Mouse (Mus musculus) stomach, postnatal 0 days (tissue): Measurements from ENCODE around the gene Prickle2. TPM values are rescaled to one million over a fixed set of nuclear protein-coding genes. Genes with fewer than 3 reads are reported as not detected.

Experiments used
- ATAC-seq: fragments of 200-750 bp; cut with Nextera tagmentation; 2 replicates; pipeline ENCODE4 v1.8.0; 2017; ENCODE audit not compliant: low FRiP score, low TSS enrichment
- DNase-seq: peaks from one replicate; pipeline ENCODE4 v3.0.0-alpha.2; 2016; ENCODE audit warnings: low spot score
- H3K27ac ChIP-seq: fragments of 300-500 bp; sonication (generic); replicated peaks from 2 replicates; pipeline ENCODE4 v1.5.1; 2014; ENCODE audit warnings: mild to moderate bottlenecking, control low read depth
- H3K27me3 ChIP-seq: fragments of 300-500 bp; sonication (generic); 2 replicates; pipeline ENCODE4 v1.6.1; 2014; ENCODE audit warnings: low read length; ENCODE audit not compliant: control insufficient read depth, insufficient read depth
- H3K36me3 ChIP-seq: fragments of 300-500 bp; sonication (generic); 2 replicates; pipeline ENCODE4 v1.6.1; 2014; ENCODE audit warnings: low read length, mixed read lengths; ENCODE audit not compliant: control insufficient read depth, insufficient read depth
- H3K4me1 ChIP-seq: fragments of 300-500 bp; sonication (generic); replicated peaks from 2 replicates; pipeline ENCODE4 v1.6.1; 2014; ENCODE audit warnings: antibody characterized with exemption; ENCODE audit not compliant: control insufficient read depth, insufficient read depth
- H3K4me2 ChIP-seq: fragments of 300-500 bp; sonication (generic); replicated peaks from 2 replicates; pipeline ENCODE4 v1.6.1; 2014; ENCODE audit warnings: low read depth, mild to moderate bottlenecking, control low read depth, moderate library complexity
- H3K4me3 ChIP-seq: fragments of 300-500 bp; sonication (generic); 2 replicates; pipeline ENCODE4 v1.5.1; 2014; ENCODE audit warnings: low read depth, low read length, control low read depth
- H3K9ac ChIP-seq: fragments of 300-500 bp; sonication (generic); 2 replicates; pipeline ENCODE4 v1.6.1; 2014; ENCODE audit warnings: mild to moderate bottlenecking, low read length, control low read depth, mixed read lengths
- H3K9me3 ChIP-seq: fragments of 300-500 bp; sonication (generic); 2 replicates; pipeline ENCODE4 v1.6.1; 2016; ENCODE audit warnings: low read length; ENCODE audit not compliant: control insufficient read depth
- CTCF ChIP-seq: IDR thresholded peaks from 2 replicates; pipeline ENCODE4 v1.5.1; 2016; ENCODE audit warnings: antibody characterized with exemption, low read depth, mild to moderate bottlenecking, moderate library complexity
- EP300 ChIP-seq: optimal IDR thresholded peaks from 2 replicates; pipeline ENCODE3; 2016; ENCODE audit warnings: antibody characterized with exemption
- WGBS: fragments of 180-500 bp; shearing (Covaris S2); extraction: QIAGEN DNeasy Blood & Tissue Kit; methylation state at CpG from one replicate; pipeline ENCODE4 v1.1.7; 2014; 5-methylcytosine and 5-hydroxymethylcytosine counted together
- polyA plus RNA-seq: library from polyadenylated mRNA; unstranded; fragments of >200 nt; fragmentation: Nextera tagmentation; extraction: Ambion mirVana; gene quantifications from 2 replicates; pipeline ENCODE4 v1.2.1, GENCODE M21; 2015

The Prickle2 gene
- 2.3 and 2.9 TPM in 2 replicates for polyA plus RNA-seq

DNA sequence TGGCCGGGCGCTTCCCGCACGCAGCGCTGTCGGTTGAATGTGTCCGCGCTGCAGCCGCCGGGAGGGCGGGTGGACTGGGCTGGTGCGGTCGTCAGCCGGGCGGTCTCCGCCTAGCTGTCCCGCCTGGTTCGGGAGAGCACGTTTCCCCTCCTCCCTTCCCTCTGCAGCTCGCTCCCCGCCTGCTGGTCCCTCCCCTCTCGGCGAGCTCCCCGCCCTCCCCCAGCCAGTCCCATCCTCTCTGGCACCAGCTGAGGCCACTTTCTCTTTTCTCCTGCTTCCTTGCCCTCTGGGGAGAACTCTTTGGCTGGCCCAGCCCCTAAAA lies at the start of gene Prickle2:
TSS of gene Prickle2 (minus strand) at position 11 of the 322 bp plus-strand sequence.
- ATAC-seq (peak; percentile 95), DNase-seq (peak; percentile 81)
- Histone ChIP-seq H3K4me3 (peak within 1 kb of the TSS; percentile 67), H3K27ac (peak within 1 kb of the TSS; percentile 67), H3K4me1 (no peaks in the 10 kb centered on the region), H3K9me3 (no peaks in the 10 kb centered on the region), H3K27me3 (no peaks in the 10 kb centered on the region), H3K36me3 (no peaks in the 10 kb centered on the region), H3K9ac (peak within 1 kb of the TSS; percentile 72), H3K4me2 (peak within 1 kb of the TSS; percentile 99)
- TF ChIP-seq EP300 (no peak), CTCF (peak; percentile 46; the same call in 1 of the 2 replicates)
- 0% methylated on average over 19 of the region's 24 CpGs for WGBS

DNA sequence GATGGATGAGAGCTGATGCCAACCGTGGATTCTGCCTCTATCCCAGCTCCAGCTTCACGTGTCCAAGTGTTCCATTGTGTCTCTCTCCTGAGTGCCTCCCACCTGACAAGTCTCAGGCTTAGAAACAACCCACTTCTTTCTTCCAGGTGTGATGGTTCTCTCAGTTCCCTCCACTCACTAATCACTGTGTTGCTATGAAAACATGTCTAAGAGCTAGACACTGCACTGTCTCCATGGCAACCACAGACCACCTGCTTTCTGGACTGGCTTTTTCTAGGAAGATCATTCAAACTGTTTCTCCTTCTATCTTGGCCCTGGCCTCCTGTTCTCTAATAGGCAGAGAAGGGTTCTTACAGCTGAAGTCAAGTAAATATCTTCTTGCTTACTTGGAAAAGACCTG lies 46.8 kb upstream of the Prickle2 start:
- no peak overlapping the region for H3K27ac ChIP-seq
- H3K27me3 ChIP-seq, result no peaks in the 10 kb centered on the region
- TF ChIP-seq CTCF, result no peak
- no peak for TF ChIP-seq EP300
- no peak for ATAC-seq
- no peak for DNase-seq
- no peaks in the 10 kb centered on the region for H3K9me3 ChIP-seq
- 72% methylated on average over 2 of the region's 2 CpGs for WGBS
- H3K4me3 ChIP-seq, result no peak overlapping the region
- no peak overlapping the region for H3K4me2 ChIP-seq
- no peak overlapping the region for H3K9ac ChIP-seq
- no peaks in the 10 kb centered on the region for H3K4me1 ChIP-seq
- H3K36me3 ChIP-seq, result no peaks in the 10 kb centered on the region

DNA sequence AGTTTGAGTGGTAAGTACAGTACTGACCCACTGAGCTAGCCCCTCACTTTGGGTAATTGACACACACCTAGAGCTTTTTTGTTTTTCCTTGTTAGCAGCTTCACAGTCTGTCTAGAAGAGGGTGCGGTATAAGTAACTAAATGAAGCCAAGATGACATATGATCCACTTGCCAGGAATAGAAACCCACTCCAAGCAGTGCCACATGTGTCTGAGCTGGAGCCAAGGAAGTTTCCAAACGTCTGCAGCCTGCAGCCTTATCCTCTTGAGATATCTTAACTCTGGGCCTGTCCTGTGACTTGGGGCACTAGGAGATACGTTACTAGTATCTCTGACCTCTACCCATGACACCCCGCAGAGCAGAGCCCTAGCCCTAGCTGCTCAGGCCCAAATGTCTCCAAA lies 43.5 kb upstream of the Prickle2 start:
- no peaks in the 10 kb centered on the region for H3K4me1 ChIP-seq
- DNase-seq, result no peak
- no peak for TF ChIP-seq CTCF
- no peak for TF ChIP-seq EP300
- no peaks in the 10 kb centered on the region for H3K27me3 ChIP-seq
- H3K4me2 ChIP-seq, result no peak overlapping the region
- no peaks in the 10 kb centered on the region for H3K36me3 ChIP-seq
- H3K9me3 ChIP-seq, result no peaks in the 10 kb centered on the region
- H3K9ac ChIP-seq, result no peak overlapping the region
- no peak overlapping the region for H3K4me3 ChIP-seq
- H3K27ac ChIP-seq, result no peak overlapping the region
- 61% methylated on average over 4 of the region's 4 CpGs for WGBS
- ATAC-seq, result no peak

DNA sequence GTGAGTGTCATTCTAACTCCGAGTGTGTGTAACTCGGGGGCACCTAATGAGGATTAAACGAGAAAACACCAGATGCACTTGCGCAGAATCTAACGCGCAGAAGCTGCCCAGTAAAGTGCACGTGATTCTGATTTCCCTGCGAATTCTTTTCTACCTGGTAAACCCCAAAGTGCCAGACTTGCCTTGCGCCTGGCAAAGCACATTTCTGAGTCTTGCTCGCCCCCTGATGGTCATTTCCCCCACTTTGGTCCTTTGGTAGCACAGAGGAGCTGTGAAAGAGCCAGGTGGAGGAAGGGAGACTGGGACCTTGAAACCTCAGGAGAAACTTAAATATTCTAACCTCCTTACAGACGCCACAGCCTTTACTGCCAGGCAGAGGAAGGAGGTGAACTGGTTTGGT lies 37.6 kb upstream of the Prickle2 start:
- no peaks in the 10 kb centered on the region for H3K36me3 ChIP-seq

DNA sequence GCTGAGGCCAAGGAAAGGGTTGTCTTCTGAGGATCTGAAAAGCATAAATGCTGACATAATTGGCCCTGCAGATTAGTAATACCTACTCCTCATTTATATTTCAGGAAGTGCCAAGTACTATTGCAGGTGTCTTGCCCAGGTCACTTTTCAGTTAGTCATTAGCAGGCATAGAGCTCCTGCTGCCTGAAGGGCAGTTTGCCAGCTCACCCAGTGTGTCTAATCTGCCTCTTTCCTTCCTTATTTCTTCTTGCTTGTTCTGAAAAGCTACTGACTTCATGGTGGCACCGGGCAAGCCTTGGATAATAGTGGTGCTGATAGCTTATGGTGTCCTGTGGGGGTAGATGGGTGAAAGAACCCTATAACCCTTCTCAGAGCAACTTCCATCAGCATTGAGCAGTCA lies 31.2 kb upstream of the Prickle2 start:
- Histone ChIP-seq H3K9me3 (0 out of 2 replicates have a peak, but pooled peaks cover 2% of the 10 kb centered on the region), H3K4me2 (no peak overlapping the region), H3K4me1 (no peaks in the 10 kb centered on the region), H3K27me3 (no peaks in the 10 kb centered on the region), H3K27ac (no peak overlapping the region), H3K9ac (no peak overlapping the region), H3K4me3 (no peak overlapping the region), H3K36me3 (no peaks in the 10 kb centered on the region)
- DNase-seq, result no peak
- TF ChIP-seq EP300 (no peak), CTCF (no peak)
- ATAC-seq, result no peak
- WGBS, result 94% methylated on average over 1 of the region's 1 CpGs

More for the DNA sequence above, 37.6 kb upstream of the Prickle2 start:
- H3K9ac ChIP-seq, result no peak overlapping the region
- TF ChIP-seq EP300 (no peak), CTCF (peak; percentile 82)
- H3K27ac ChIP-seq, result no peak overlapping the region
- no peaks in the 10 kb centered on the region for H3K9me3 ChIP-seq
- 0 out of 2 replicates have a peak overlapping the region, but pooled peaks have one; percentile 23 for H3K4me2 ChIP-seq
- ATAC-seq, result no peak
- WGBS, result 13% methylated on average over 11 of the region's 11 CpGs
- H3K4me1 ChIP-seq, result no peaks in the 10 kb centered on the region
- H3K27me3 ChIP-seq, result no peaks in the 10 kb centered on the region
- no peak overlapping the region for H3K4me3 ChIP-seq
- DNase-seq, result peak; percentile 63

DNA sequence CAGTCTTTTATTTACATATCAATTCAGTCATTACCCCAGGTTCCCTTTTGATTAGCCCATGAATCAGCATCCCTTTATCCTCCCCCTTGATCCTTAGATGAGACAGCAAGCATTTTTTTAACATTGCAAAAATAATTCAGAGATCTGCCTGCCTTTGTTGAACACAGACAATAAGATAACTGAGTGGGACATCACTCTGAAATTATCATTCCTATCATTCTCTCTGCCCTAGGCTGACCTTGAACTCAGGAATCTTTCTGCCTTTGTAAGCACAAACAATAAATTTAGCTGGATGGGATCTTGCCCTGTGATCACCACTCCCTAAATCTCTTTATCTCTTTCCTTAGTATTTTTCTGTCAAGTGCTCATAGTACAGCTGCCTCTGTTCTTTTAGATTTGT lies 27.7 kb upstream of the Prickle2 start:
- DNase-seq (no peak), ATAC-seq (no peak)
- H3K27me3 ChIP-seq, result no peaks in the 10 kb centered on the region
- no peak overlapping the region for H3K4me2 ChIP-seq
- no peak overlapping the region for H3K4me3 ChIP-seq
- TF ChIP-seq EP300, result no peak
- TF ChIP-seq CTCF, result no peak
- H3K9ac ChIP-seq, result no peak overlapping the region
- H3K4me1 ChIP-seq, result no peaks in the 10 kb centered on the region
- no peaks in the 10 kb centered on the region for H3K36me3 ChIP-seq
- H3K27ac ChIP-seq, result no peak overlapping the region
- 0 out of 2 replicates have a peak, but pooled peaks cover 2% of the 10 kb centered on the region for H3K9me3 ChIP-seq
